In the genomic region with DNA sequence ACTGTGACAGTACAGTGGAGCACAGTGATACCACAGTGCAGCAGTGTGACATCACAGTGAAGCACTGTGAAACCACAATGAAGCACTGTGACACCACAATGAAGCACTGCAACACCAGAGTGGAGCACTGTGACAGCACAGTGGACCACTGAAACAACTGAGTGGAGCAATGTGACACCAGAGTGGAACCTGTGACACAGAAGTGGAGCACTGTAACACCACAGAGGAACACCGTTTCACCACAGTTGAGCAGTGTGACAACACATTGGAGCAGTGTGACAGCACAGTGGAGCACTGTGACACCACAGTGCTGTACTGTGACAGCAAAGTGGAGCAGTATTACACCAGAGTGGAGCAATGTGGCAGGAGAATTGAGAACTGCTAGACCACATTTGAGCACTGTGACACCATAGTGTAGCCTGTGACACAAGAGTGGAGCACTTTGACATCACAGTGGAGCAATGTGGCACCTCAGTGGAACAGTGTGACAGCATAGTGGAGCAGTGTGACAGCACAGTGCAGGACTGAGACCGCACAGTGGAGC, we compare ENCODE assay signal across 16 mouse cellular contexts.
DNase-seq lines count a peak whose midpoint lies in the region; ATAC-seq lines count a peak whose summit lies in the region.
"Had no signal": no experiment of that assay in that cellular context is flagged by ENCODE, and none has a peak within 500 bp of the region (broad histone marks: within the 10 kb centered on the region; RNA-seq: fewer than 3 reads in every experiment).

No protein-coding gene starts in this region.

- H3K9me3 ChIP-seq in embryonic facial prominence, embryonic 14.5 days (ENCODE audit: control insufficient read depth, low read length): peaks cover 66% of the 10 kb centered on the region
- peaks cover 69% of the 10 kb centered on the region for H3K9me3 ChIP-seq in embryonic facial prominence, embryonic 10.5 days

- no peak overlapping the region for H3K27ac ChIP-seq in embryonic facial prominence, embryonic 14.5 days (replicated peaks; ENCODE audit: low read depth, low read length)
- H3K27ac ChIP-seq in embryonic facial prominence, embryonic 10.5 days (replicated peaks): no peak overlapping the region
- H3K27ac ChIP-seq: heart, embryonic 15.5 days; hindbrain, postnatal 0 days had no signal

- no peak overlapping the region for H3K9ac ChIP-seq in embryonic facial prominence, embryonic 14.5 days (ENCODE audit: low read depth, low read length)
- H3K9ac ChIP-seq: heart, embryonic 15.5 days had no signal

- H3K4me1 ChIP-seq in embryonic facial prominence, embryonic 14.5 days (ENCODE audit: control insufficient read depth, insufficient read depth, low read length): no peaks in the 10 kb centered on the region
- no peaks in the 10 kb centered on the region for H3K4me1 ChIP-seq in embryonic facial prominence, embryonic 10.5 days
- H3K4me1 ChIP-seq: heart, embryonic 15.5 days had no signal

- WGBS in embryonic facial prominence, embryonic 14.5 days: 51% methylated on average over 2 of the region's 2 CpGs
- WGBS in embryonic facial prominence, embryonic 10.5 days: 65% methylated on average over 2 of the region's 2 CpGs

- H3K27me3 ChIP-seq in embryonic facial prominence, embryonic 14.5 days (replicated peaks; ENCODE audit: control insufficient read depth, insufficient read depth, low read length): no peaks in the 10 kb centered on the region
- no peaks in the 10 kb centered on the region for H3K27me3 ChIP-seq in embryonic facial prominence, embryonic 10.5 days (replicated peaks; ENCODE audit: low read depth, poor library complexity, severe bottlenecking)
- H3K27me3 ChIP-seq: heart, embryonic 15.5 days had no signal

- no peak overlapping the region for H3K4me3 ChIP-seq in embryonic facial prominence, embryonic 14.5 days (ENCODE audit: low read depth, low read length)
- no peak overlapping the region for H3K4me3 ChIP-seq in embryonic facial prominence, embryonic 10.5 days
- H3K4me3 ChIP-seq: heart, embryonic 15.5 days had no signal

- no peak overlapping the region for H3K4me2 ChIP-seq in embryonic facial prominence, embryonic 14.5 days (ENCODE audit: low read depth, low read length)
- H3K4me2 ChIP-seq: heart, embryonic 15.5 days had no signal

- ATAC-seq in embryonic facial prominence, embryonic 14.5 days (ENCODE audit: low read depth): peak; percentile 7; the same call in 1 of the 2 replicates
- ATAC-seq: hindbrain, postnatal 0 days; midbrain, embryonic 16.5 days had no signal

- H3K36me3 ChIP-seq in embryonic facial prominence, embryonic 14.5 days (ENCODE audit: control insufficient read depth, insufficient read depth, low read length): no peaks in the 10 kb centered on the region
- no peaks in the 10 kb centered on the region for H3K36me3 ChIP-seq in embryonic facial prominence, embryonic 10.5 days (replicated peaks)
- H3K36me3 ChIP-seq: heart, embryonic 15.5 days had no signal

- DNase-seq in embryonic facial prominence, embryonic 14.5 days (ENCODE audit: low spot score): no peak
- no peak for DNase-seq in embryonic facial prominence, embryonic 10.5 days (ENCODE audit: low spot score)
- peak; percentile 3 for DNase-seq in heart, postnatal 4 days
- no peak for DNase-seq in heart, adult 9 months (ENCODE audit: low spot score in 2 of 2)
- peak; percentile 1 for DNase-seq in ovary, adult 18-20 months (ENCODE audit: low spot score)
- DNase-seq in ovary, postnatal 10 days (ENCODE audit: low spot score): no peak
- peak; percentile 0 for DNase-seq in lung, postnatal 10 days
- DNase-seq in thymus, postnatal 36 days: no peak
- DNase-seq: adrenal gland, adult 2 months; cerebellum, adult 9-11 months; kidney, adult 2 months; layer of hippocampus, postnatal 36 days; right cerebral cortex, postnatal 14 days had no signal

Comparison
In these comparisons a context has a peak if more than half of its experiments do, and no peak if none do; other contexts are left out.
1. DNase-seq: peak in heart, postnatal 4 days (single experiment), ovary, adult 18-20 months (single experiment) and lung, postnatal 10 days (single experiment); none in embryonic facial prominence, embryonic 14.5 days (single experiment), embryonic facial prominence, embryonic 10.5 days (single experiment), heart, adult 9 months (0 of 2), ovary, postnatal 10 days (single experiment) and thymus, postnatal 36 days (0 of 2).